Mouse (Mus musculus): ENCODE data around the gene Cox7b. TPM values are rescaled to one million over a fixed set of nuclear protein-coding genes. Genes with fewer than 3 reads are reported as not detected.
"Not testable (repeated sequence)": the region's sequence is repeated elsewhere in the genome, so short reads cannot be mapped to it uniquely, and the experiment has no call there.

Cox7b gene
- polyA plus RNA-seq, 2 experiments = 222 to 431 TPM

DNA sequence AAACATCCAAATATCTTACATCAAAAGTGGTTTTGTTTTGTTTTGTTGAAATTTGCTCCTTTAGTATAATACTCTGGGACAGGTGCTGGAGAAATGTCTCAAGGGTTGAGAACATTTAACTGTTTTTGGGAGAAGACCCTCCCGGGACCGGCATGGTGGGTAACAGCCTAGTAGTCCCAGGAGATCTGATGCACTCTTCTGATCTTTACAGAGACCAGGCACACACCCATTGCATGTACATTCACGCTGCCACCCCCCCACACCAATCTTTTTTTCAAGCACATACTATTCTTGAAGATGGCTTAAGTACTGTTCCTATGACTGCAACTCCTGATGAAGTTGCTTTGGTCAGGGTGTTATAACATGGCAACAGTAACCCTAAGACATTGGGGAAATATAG lies 2.9 kb upstream of the Cox7b start:
- H3K4me1 ChIP-seq (replicated peaks; ENCODE audit: control insufficient read depth in 2 of 2, insufficient read depth in 2 of 2, low read length in 1 of 2) = peaks cover 0 to 16% of the 10 kb centered on the region in 2 experiments; a peak in 2 of 4 replicates
- no peak for TF ChIP-seq EP300 (IDR thresholded peaks at IDR 0.05; ENCODE audit: low read depth)
- TF ChIP-seq CTCF (IDR thresholded peaks at IDR 0.05; ENCODE audit: low read depth) = no peak
- peak overlapping the region; percentile 73 for H3K27ac ChIP-seq
- peak overlapping the region in 1 of 2 experiments; percentile 46; a peak in 2 of 4 replicates for H3K4me3 ChIP-seq (ENCODE audit: insufficient read depth in 1 of 2, low read depth in 2 of 2, low read length in 2 of 2)
- peak overlapping the region; percentile 39 for H3K9ac ChIP-seq (replicated peaks)
- no peaks in the 10 kb centered on the region for H3K9me3 ChIP-seq (ENCODE audit: control insufficient read depth, low read length)
- H3K36me3 ChIP-seq (replicated peaks; ENCODE audit: control insufficient read depth, insufficient read depth, low read depth) = no peaks in the 10 kb centered on the region
- H3K27me3 ChIP-seq (ENCODE audit: control insufficient read depth, insufficient read depth, low read length) = no peaks in the 10 kb centered on the region
- no peak for DNase-seq (ENCODE audit: low read depth in 3 of 3, low spot score in 3 of 3)
- peak overlapping the region; percentile 73 for H3K4me2 ChIP-seq (ENCODE audit: low read depth)
- 55% methylated on average over 3 of the region's 3 CpGs for WGBS (ENCODE audit: insufficient replicate concordance)
- no peak for ATAC-seq (ENCODE audit: insufficient read depth)

DNA sequence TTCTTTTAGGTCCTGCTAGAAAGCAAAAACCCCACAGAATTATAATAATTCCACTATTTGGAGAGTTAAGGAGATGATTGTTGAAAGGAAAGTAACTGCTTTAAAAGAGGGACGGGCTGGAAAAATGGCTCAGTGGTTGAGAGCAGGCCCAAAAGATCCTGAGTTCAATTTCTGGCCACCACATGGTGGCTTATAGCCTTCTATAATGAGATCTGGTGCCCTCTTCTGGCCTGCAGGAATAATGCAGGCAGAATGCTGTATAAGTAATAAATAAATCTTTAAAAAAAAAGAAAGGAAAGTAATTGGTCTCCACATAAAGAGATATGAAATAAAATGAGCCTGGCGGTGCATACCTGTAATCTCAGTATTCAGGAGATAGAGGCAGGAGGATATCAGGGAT lies 2.3 kb upstream of the Cox7b start:
- WGBS (ENCODE audit: insufficient replicate concordance) = 9% methylated on average over 2 of the region's 2 CpGs
- H3K36me3 ChIP-seq (replicated peaks; ENCODE audit: control insufficient read depth, insufficient read depth, low read depth) = no peaks in the 10 kb centered on the region
- no peaks in the 10 kb centered on the region for H3K9me3 ChIP-seq (ENCODE audit: control insufficient read depth, low read length)
- TF ChIP-seq EP300 (IDR thresholded peaks at IDR 0.05; ENCODE audit: low read depth) = no peak
- peak; percentile 66 for TF ChIP-seq CTCF (IDR thresholded peaks at IDR 0.05; ENCODE audit: low read depth)
- ATAC-seq (ENCODE audit: insufficient read depth) = no peak
- H3K4me3 ChIP-seq (ENCODE audit: insufficient read depth in 1 of 2, low read depth in 2 of 2, low read length in 2 of 2) = no peak overlapping the region
- no peak overlapping the region for H3K9ac ChIP-seq (replicated peaks)
- H3K4me1 ChIP-seq (replicated peaks; ENCODE audit: control insufficient read depth in 2 of 2, insufficient read depth in 2 of 2, low read length in 1 of 2) = peaks cover 0 to 16% of the 10 kb centered on the region in 2 experiments; a peak in 2 of 4 replicates
- no peaks in the 10 kb centered on the region for H3K27me3 ChIP-seq (ENCODE audit: control insufficient read depth, insufficient read depth, low read length)
- no peak overlapping the region for H3K4me2 ChIP-seq (ENCODE audit: low read depth)
- DNase-seq (ENCODE audit: low read depth in 3 of 3, low spot score in 3 of 3) = peak in 2 of 3 experiments; percentile 37 to 44
- H3K27ac ChIP-seq = no peak overlapping the region

DNA sequence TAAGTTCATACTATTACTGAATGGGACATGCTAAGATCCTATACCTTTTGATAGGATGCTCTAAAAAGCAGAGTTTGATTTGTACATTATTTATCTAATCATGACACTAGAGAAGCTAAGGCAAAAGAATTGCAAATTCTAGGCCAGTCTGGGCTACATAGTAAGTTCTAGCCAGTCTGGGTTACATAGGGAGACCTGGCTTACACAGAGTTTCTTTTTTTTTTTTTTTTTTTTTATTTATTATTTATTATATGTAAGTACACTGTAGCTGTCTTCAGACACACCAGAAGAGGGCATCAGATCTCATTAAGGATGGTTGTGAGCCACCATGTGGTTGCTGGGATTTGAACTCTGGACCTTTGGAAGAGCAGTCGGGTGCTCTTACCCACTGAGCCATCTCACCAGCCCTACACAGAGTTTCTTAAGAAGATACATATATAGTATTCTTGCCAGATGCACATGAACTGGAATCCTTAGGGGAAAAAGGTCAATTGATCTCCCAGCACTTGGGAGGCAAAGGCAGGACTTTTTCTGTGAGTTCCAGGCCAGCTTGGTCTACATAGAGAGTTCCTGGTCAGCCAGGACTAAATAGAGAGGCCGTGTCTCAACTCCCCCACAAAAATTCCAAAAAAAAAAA lies 641 bp upstream of the Cox7b start:
- Histone ChIP-seq H3K27ac (peak overlapping the region; percentile 81), H3K4me2 (ENCODE audit: low read depth) (peak overlapping the region; percentile 44), H3K4me3 (ENCODE audit: insufficient read depth in 1 of 2, low read depth in 2 of 2, low read length in 2 of 2) (peak overlapping the region in 1 of 2 experiments; percentile 73; a peak in 2 of 4 replicates), H3K9ac (replicated peaks) (peak overlapping the region; percentile 18; the same call in 1 of the 2 replicates)
- H3K36me3 ChIP-seq (replicated peaks; ENCODE audit: control insufficient read depth, insufficient read depth, low read depth); ATAC-seq (ENCODE audit: insufficient read depth); DNase-seq (ENCODE audit: low read depth in 3 of 3, low spot score in 3 of 3); H3K4me1 ChIP-seq (replicated peaks; ENCODE audit: control insufficient read depth in 2 of 2, insufficient read depth in 2 of 2, low read length in 1 of 2); H3K27me3 ChIP-seq (ENCODE audit: control insufficient read depth, insufficient read depth, low read length); H3K9me3 ChIP-seq (ENCODE audit: control insufficient read depth, low read length): not testable (repeated sequence)
- WGBS (ENCODE audit: insufficient replicate concordance) = 47% methylated on average over 2 of the region's 2 CpGs

DNA sequence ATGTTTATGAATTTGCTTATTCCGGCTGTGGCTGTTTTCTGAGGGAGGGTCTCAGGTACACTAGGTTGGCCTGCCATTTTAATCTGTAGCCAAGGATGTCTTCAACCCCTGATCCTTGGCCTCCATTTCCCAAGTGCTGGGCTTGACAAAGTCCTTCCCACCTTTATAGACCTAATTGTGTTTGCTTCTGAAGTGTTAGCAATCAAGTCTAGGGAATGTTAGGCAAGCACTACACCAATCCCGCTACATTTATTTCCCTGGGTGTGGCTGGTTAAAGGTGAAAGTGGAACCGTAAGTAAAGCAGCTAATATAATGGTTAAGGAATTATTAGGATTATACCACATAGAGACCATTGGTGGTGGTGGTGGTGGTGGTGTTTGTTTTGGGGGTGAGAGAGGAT lies 1.6 kb downstream of the Cox7b start:
- Histone ChIP-seq H3K4me3 (ENCODE audit: insufficient read depth in 1 of 2, low read depth in 2 of 2, low read length in 2 of 2) (peak overlapping the region; percentile 37 to 73), H3K9me3 (ENCODE audit: control insufficient read depth, low read length) (no peaks in the 10 kb centered on the region), H3K27me3 (ENCODE audit: control insufficient read depth, insufficient read depth, low read length) (no peaks in the 10 kb centered on the region), H3K27ac (no peak overlapping the region), H3K9ac (replicated peaks) (no peak overlapping the region), H3K4me1 (replicated peaks; ENCODE audit: control insufficient read depth in 2 of 2, insufficient read depth in 2 of 2, low read length in 1 of 2) (0 out of 4 replicates have a peak, but pooled peaks cover 0 to 7% of the 10 kb centered on the region in 2 experiments), H3K4me2 (ENCODE audit: low read depth) (peak overlapping the region; percentile 44), H3K36me3 (replicated peaks; ENCODE audit: control insufficient read depth, insufficient read depth, low read depth) (peaks cover 7% of the 10 kb centered on the region)
- WGBS (ENCODE audit: insufficient replicate concordance) = 71% methylated on average over 3 of the region's 3 CpGs
- no peak for ATAC-seq (ENCODE audit: insufficient read depth)
- TF ChIP-seq CTCF (IDR thresholded peaks at IDR 0.05; ENCODE audit: low read depth) (no peak), EP300 (IDR thresholded peaks at IDR 0.05; ENCODE audit: low read depth) (no peak)
- no peak for DNase-seq (ENCODE audit: low read depth in 3 of 3, low spot score in 3 of 3)

DNA sequence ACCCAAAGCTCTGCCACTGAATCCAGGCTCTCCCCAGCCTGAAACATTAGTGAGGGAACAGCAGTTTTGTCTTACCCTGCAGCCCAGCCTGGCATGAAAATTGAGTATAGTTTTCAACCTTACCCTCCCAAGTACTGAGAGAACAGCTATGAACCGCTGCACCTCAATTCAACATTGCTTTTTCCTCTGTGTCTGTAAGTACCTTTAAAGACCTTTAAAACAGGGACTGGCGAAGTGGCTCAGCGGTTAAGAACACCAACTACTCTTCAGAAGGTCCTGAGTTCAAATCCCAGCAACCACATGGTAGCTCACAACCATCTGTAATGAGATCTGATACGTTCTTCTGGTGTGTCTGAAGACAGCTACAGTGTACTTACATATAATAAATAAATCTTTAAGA lies 2.0 kb downstream of the Cox7b start:
- 71% methylated on average over 4 of the region's 4 CpGs for WGBS (ENCODE audit: insufficient replicate concordance)
- Histone ChIP-seq H3K27me3 (ENCODE audit: control insufficient read depth, insufficient read depth, low read length) (no peaks in the 10 kb centered on the region), H3K4me1 (replicated peaks; ENCODE audit: control insufficient read depth in 2 of 2, insufficient read depth in 2 of 2, low read length in 1 of 2) (0 out of 4 replicates have a peak, but pooled peaks cover 0 to 3% of the 10 kb centered on the region in 2 experiments), H3K4me3 (ENCODE audit: insufficient read depth in 1 of 2, low read depth in 2 of 2, low read length in 2 of 2) (no peak overlapping the region), H3K27ac (no peak overlapping the region), H3K36me3 (replicated peaks; ENCODE audit: control insufficient read depth, insufficient read depth, low read depth) (peaks cover 7% of the 10 kb centered on the region), H3K9me3 (ENCODE audit: control insufficient read depth, low read length) (no peaks in the 10 kb centered on the region), H3K9ac (replicated peaks) (no peak overlapping the region), H3K4me2 (ENCODE audit: low read depth) (peak overlapping the region; percentile 44)
- DNase-seq (ENCODE audit: low read depth in 3 of 3, low spot score in 3 of 3) (no peak), ATAC-seq (ENCODE audit: insufficient read depth) (no peak)
- no peak for TF ChIP-seq CTCF (IDR thresholded peaks at IDR 0.05; ENCODE audit: low read depth)
- no peak for TF ChIP-seq EP300 (IDR thresholded peaks at IDR 0.05; ENCODE audit: low read depth)

Data from liver, embryonic 14.5 days (tissue).